Mouse (Mus musculus) cerebellum, postnatal 25 days (tissue): ENCODE measurements around the gene Robo2.
A peak's percentile ranks its signal among the peaks of the same experiment; 100 is the strongest.
"Not testable (repeated sequence)": the region's sequence is repeated elsewhere in the genome, so short reads cannot be mapped to it uniquely, and the experiment has no call there.

Experiments
- DNase-seq, 2 experiments: peaks; one replicate each; pipeline ENCODE4 v3.0.0; 2021; ENCODE audit warnings: mixed read lengths in 2 of 2

Robo2 gene

DNA sequence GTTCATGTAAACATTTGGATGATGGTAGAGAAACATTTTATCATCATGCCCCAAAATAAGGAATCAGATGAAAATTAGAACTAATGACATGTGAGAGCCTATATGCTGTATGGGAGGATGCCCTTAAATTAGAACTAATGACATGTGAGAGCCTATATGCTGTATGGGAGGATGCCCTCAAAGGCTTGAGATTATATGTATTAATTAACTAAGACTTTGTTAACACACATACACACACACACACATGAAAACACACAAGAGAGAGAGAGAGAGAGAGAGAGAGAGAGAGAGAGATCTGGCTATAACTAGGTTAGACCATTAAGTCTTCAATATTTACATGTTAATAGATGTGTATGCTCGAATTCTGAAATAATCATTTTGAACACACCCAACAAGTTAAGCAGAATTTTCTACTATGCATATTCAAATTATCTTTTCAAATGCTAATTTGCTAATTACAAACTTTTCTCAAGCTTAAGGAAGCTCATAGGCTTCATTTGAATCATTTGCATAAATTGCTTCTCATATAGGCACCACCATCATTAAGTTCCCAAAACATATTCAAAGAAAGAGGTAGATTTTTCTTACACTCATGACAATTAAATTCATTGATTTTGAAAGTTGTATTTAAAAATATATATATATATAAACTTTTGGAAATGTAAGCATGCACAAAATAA lies 211.5 kb downstream of the Robo2 start:
- no peak for DNase-seq

DNA sequence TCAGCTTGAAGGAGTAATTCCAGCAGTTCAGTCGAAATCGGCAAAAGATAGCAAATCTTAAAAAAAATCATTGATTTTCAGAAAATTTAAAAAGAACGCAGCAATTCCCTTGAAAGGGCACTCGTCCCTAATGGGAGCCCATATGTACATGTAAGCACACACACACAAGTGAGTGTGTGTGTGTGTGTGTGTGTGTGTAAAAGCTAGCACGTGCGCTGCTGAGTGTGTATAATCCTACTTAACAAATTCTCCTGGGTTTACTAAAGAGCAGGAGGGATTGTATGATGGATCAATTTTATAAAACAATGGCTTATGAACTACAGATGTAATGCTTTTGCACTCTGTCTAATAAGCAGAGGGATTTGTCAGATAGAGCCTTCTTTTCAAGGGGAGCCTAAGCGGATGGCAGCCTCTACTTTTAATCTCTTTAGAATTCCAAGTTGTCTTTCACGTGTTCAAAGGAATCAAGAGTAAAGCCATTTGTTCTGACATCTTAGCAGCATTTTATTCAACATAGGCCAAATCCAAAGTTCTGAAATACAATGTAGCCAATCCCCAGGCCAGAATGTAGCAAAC lies 218.6 kb downstream of the Robo2 start:
- no peak for DNase-seq

DNA sequence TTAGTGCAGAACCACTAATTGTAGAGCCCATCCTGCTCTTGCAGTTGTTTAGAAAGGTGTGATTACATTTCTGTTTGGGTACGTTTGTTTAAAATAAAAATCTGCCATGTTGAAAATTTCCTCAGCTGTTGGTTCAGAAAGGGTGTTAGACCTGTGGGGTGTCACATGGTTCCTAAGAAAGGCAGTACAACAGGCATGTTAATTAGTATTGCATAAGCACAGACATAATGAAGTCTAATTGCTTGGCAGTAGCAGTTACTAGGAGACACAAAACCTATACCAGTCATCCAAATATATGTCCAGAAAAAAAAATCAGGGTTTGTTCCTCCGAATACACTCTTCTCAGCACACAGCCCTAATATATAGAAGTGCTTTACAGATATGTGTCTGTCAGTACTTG lies 220.0 kb downstream of the Robo2 start:
- no peak for DNase-seq

DNA sequence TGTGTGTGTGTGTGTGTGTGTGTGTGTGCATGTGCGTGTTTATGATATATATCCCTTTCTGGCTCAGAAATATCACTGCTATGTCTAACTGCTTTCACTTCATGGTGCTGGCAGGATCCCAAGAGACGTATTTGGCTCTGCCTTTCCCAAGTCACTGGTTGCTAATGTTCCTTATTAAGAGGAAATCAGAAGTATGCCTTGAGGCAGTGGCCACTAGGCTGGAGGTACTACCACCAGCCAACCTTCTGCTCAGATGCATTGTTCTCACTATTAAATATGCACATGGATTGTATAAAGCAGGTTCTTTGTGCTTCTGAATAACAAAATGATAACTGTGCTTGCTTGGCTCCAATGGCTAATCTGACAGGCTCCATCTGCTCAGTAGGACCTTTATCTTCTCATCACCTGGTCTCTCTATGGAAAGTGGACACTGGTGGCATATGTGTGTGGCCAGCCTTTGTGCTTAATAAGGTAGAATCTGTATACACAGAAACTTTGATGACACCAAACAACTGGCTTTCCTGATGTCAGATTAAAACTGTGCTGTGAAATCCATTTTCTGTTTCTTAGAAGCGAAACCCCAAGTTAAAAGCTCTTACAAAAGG lies 229.0 kb downstream of the Robo2 start:
- DNase-seq = peak; percentile 40 to 54

DNA sequence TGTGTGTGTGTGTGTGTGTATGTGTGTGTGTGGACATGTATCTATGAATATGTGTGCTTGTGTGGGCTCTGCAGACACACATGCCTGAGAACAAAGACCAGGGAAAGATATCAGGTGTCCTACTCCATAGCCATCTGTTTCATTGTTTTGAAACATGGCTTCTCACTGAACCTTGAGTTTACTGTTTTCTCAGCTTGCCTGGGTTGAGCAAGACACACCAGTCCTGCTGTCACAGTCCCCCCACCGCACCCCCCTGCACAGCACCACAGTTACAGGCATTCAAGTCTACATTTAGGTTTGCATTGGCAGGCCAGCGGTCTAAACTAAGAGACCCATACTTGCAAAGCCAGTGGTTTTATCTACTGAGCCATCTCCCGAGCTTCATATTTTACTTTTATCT lies 239.0 kb downstream of the Robo2 start:
- no peak for DNase-seq

DNA sequence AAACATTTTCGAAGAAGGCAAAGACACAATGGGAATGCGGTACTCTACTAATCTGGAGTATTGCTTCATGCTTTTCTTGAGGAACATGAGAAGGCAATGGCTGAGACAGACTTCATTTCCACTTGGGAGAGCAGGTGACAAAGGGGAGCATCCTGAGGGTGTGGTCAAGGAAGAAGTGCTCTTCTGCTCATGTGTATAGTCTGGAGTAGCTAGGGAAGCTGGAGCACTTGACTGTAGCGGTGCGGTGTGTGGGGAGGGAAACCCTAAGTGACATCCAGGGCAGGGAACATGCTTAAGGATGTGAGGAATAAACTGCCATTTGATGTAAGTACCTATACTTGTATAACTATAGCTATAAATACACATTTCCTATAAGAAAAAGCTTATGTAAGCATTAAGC lies 242.0 kb downstream of the Robo2 start:
- DNase-seq = no peak

DNA sequence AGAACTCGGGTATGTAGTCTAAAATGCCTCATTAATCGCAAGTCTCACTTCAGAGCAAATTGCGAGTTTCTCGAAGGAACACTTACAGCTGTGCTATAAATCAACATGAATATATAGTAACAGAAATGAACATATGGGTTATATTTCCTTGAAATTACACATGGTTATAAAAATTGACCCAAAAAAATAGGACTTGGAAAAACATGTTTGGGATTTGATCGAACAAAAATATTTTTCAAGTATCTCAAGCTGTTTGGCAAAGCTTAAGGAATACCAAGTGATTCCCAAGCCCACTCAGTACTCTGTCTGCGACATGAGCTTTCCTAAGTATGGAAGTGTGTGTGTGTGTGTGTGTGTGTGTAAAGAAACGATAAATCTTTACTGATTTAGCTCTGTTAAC lies 242.5 kb downstream of the Robo2 start:
- DNase-seq = no peak

DNA sequence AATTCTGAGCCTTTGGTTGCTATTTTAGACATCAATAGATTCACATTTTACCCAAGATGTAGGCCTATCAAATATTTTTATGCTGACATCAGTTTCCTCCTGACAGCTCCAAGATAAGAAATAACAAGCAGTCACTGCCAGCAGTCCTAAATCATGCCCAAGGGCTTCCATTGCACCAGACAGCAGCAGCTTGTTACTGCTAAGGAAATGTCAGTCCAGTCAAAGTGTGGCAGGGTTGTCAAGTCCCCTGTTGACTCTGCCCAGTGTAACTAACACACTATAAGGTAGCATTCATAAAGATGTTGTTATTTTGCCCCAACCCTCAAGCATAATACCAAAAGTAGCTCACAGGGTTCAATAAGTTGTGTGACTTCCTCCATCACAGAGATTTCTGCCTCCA lies 243.8 kb downstream of the Robo2 start:
- DNase-seq = no peak

DNA sequence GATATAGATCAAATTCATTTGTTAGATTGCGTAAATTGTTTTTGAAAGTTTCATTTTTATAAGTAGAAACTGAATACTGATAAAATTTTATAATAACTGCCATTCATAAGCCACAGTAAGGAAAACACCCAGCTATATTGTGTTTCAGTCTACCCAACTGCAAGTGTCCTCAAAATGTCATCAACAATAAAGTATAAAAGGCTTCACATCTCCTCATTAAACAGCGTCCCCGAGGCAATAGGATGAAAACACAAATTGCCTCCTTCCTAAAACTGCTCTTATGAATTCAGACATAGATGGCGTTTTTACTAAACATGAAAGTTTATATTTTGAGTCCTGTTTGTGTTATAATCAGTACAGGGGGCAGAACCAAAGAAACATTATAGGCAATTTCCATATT lies 249.6 kb downstream of the Robo2 start:
- no peak for DNase-seq

DNA sequence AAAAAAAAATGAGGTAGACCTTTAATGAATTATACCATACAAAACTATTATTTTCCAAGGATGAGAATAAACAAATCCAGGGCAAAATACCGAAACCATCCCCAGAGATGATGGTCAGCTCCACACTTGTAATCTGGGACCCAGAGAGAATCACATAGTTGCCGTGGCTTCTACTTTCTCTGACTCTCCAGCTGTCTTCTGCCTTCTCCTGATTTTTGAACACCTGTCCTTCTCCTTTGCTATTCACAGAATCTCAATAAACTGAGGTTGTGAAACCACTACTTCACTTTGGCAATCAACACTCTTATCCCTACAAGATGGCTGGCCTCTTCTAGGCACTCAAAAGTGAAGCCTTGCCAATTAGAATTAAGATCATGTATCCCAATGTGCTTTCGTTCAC lies 252.4 kb downstream of the Robo2 start:
- DNase-seq = no peak

DNA sequence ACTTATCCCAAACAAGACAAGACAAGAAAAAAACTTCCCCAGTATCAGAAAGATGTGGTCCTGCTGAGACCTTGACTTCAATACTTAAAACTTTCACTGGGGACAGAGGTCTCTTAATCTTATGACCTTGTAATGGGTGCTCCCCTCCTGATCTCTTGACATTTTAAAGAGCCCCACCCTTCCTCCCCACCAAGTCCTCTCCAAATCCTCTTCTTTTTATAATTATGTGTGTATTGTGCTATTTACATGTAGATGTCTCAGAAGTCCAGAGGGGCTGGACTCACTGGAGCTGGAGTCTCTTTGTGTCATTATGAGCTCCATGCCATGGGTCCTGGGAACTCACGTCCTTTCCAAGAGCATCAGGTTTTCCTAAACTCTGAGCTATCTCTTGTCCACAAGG lies 275.4 kb downstream of the Robo2 start:
- DNase-seq = no peak

DNA sequence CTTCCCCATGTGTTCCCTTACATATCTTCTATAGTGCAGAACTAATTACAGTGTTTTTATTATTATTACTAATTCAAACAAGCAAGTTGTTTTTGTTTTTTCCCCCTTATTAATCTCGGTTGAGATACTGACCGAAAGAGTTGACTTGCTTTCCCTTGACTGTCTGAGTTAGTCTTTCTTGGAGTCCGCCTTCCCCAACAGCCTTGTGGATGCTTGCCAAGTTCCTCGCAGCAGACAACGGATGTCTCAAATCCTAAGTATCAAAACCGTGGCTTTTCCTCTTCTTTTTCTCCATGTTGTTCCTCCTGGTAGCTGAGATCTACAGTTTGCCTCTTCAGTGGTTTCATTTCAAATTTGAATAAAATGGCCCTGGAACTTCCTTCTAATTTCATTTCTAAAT lies 278.8 kb downstream of the Robo2 start:
- DNase-seq = peak; percentile 10 to 47

DNA sequence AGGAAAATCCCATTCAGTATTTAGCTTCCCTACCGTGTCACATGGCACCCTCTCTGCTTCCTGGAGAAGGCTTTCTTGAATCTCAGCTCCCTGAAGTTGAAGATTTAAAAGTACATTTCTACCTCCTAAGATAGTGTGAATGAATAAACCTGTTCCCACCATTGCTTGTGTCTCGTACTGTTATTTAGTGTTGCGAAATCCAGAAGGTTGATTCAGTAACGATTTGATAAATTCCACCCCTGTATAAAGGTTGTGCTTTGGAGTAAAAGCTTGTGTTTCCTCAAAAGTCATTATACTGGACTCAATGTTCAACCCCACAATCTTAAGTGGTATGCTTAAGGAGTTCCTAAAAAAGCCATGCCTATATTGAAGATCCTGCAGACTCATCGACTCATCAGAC lies 280.3 kb downstream of the Robo2 start:
- DNase-seq = no peak

DNA sequence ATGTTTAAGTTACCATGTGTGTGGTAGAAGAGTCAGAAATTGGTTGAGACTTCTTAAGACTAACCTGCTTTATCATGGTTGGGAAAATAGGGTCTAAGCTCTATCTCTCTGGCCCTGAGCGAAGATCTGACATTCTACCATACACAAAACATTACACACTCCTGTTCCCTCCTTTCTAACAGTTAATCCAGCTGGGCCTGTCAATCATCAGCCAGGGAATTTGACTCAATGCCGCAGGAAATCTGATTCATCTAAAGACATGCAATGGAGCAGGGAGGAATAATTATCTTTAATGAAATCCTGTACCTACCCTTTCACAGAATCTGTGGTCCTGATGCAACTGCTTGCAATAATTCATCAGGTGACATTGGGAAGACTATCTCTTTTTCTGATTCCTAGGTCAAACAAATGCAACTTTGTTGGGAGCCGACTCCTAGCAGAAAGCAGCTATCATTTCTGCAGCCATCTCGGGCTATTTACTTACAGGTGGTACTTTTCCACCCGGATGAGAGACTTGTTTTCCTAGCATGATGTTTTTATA lies 283.1 kb downstream of the Robo2 start:
- DNase-seq = no peak

DNA sequence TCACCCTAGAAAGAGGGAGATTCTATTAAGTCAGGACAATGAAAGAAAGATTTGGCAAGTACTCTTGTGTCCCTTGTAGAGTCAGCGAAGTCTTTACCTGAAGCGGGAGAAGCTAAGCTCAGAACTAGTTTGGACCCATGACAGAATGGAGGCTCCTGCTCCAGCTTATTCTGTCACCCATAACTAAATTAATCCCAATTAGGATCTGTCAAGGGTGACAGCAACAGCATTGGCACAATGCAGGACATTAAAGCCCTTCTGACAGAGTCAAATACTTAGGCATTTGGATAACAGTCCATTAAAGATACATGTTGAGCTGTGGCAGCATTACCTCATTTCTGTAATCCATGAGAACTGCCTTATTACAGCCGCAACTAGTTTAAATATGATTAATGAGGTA lies 298.5 kb downstream of the Robo2 start:
- DNase-seq = no peak

DNA sequence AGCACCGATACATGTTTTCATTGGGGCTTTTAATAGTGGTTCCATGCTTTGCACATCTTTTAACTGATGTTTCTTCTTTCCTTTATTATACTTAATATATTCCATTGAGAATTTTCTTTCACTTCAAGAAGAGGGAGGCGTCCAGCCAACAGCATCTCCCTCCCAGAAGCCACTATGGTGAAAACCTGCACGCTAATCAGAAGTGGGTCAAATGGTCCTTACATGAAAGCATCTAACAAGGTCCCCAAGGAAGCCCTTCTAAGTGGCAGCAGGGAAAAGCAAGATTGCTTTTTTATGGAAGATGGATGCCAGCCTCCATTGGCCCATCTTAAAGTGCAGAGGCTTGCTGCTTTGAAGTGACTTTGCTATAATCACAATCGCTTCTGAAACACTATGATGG lies 300.5 kb downstream of the Robo2 start:
- DNase-seq = no peak

DNA sequence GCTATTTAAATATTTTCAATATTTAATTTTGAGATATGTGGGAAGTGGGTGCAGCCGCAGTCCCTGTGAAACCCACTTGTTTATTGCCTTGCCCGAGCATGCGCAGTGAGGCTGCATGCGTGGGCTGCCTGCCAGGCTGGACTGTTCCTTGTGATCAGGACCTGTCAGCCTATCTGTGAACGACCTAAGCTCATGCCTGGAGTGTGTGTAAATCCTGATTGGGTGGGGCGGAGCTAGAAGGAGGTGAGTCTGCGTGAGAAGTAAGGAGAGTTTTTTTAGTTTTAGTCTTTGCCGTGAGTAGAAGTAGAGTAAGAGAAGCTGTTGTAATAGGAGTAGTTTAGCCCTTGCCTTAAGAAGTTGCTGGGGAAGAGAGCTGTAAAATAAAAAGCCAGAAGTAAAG lies 307.2 kb downstream of the Robo2 start:
- DNase-seq = not testable (repeated sequence)

DNA sequence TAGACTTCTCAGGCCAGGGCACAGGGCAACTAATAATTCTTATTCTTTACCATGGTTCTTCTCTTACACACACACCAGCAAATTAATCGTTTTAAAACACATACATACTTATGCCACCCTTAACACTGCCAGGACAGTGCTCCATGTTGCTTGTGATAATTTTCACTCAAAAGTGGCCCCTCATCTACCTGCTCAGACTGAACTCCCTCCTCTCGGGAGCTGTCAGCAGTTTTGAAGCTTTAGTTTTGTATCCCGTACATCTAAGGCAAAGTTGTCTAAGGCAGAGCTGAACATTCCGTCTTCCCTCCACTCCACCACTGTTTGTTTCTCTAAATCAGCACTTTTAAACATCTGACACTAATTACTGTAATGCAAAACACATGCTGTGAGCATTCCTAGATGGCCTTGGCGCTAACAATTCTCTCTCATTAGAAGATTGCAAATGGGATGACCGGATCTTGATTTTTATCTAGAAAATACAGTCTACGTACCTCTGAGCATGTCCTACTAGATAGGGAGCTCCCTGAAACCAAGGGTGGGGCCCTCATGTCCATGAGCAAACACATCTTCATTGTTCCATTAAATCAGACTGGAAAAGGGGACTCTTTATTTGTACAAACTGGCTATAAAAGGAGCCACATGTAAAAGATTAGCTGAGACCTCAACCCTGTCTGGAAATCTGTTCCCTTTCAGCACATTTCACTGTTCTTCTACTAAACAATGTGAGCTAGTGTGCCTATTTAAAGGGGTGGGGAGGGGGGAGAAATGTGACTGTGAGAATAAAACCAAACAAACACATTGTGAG lies 318.4 kb downstream of the Robo2 start:
- no peak for DNase-seq

DNA sequence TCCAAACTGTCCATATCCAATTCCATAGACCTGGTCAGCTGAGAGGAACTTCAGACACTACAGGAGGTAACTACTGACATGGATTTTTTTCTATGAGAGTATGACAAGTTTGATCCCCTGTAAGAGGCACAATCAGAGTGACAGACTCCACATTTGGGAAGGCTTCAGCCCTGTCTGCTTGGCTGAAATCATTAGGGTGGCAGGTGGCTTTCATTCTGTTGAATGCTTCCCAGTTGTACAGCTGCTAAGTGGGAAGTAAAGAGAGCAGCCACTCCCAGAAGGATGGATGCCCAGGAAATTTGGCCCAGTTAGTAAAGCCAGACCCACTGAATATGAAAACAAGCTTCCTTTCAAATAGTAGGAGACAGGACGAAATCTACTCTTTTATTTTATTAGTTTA lies 321.7 kb downstream of the Robo2 start:
- DNase-seq = peak; percentile 61 to 68

DNA sequence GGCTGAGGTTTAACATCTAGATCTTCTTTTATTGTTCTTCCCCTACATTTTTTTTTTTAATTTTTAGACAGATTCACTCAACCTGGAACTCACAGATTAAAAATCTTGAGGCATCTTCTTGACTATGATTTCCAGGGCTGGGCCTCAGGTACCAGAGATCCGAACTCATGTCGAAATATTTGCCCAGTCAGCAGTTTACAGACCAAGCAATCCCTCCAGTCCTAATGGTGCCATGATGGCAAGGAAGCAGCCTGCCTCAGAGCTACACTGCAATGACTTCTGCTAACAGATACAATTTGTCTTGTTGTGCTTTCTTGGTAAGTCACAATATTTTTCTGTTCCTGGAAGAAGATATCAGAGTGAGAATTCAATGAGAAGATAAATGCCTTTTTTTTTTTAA lies 327.4 kb downstream of the Robo2 start:
- DNase-seq = no peak

DNA sequence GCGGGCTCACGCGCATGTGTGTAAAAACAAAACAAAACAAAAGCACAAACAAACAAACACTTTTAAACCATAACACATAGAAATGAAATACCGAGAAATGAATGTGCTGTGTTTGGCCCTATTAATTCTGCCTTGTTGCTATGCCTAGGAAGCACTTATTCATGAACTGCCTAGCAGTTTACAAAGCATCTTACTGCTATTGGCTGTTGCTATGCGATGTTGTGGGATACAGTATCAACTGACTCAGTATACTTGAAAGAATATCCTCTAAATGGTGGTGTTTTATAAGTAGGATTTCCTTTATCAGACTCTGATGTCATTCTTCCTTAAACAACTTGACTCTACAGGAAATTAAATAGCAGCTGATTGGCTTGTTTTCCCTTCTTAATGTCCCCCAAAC lies 339.0 kb downstream of the Robo2 start:
- no peak for DNase-seq

DNA sequence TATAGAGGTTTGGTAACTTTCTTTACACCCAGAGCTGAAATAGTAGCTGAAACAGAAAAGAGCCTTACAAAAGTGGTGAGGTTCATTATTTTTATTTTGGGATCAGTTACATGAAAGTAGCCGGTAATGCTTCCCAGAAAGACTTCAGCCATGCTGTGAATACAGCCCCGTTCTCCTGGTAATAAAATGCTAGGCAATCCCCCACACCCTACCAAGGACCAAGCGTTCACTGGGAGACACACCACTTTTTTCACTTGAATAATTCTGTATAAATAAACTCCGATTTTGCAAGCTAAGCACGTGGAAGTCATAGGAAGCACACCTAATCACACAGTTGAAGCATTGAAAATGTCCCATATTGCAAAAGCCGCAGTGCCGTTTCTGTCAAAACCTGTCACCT lies 341.0 kb downstream of the Robo2 start:
- no peak for DNase-seq

DNA sequence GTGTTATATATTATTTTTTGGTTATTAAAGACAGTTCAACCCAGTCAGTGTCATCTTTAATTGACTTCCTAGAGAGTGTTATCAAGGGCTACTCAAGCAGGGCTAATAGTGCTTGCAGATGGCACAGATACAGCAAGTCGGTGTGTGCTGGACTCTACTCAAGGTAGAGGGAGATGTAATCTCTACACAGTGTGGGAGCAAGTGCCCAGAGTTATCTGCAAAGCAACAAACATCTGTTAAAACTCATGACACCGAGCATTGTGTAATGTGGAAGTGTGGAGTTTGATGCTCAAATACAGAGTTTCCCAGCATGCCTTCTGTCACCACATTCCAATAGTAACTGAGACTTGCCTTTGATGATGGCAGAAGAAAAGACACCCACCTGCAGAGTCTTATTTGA lies 345.7 kb downstream of the Robo2 start:
- DNase-seq = no peak

DNA sequence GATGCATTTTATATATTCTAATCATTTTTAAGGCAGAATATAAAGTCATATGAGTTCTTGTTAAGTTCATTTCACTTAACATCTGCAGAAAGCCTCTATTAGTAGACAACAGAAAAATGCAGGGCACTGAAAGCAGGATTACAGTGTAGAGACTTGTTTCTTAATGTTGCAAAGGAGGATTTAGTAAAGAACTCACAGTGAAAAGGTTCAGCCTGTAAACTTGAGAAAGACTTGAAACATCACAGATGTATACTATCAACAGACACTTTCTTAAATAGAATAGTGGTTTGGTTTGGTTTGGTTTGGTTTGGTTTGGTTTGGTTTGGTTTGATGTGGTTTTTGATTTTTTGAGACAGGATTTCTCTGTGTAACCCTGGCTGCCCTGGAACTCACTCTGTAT lies 349.7 kb downstream of the Robo2 start:
- no peak for DNase-seq
